Mouse (Mus musculus) heart, adult 8-10 months (tissue): Measurements from ENCODE around the gene Ap2a2. TPM values are rescaled to one million over a fixed set of nuclear protein-coding genes. Genes with fewer than 3 reads are reported as not detected.
A peak's percentile ranks its signal among the peaks of the same experiment; 100 is the strongest.

ENCODE experiments used
- DNase-seq: peaks from one replicate; pipeline ENCODE4 v3.0.0; 2022; ENCODE audit warnings: low spot score
- total RNA-seq, 4 experiments: library from RNA; stranded (reverse); gene quantifications; 2 replicates each; pipeline ENCODE4 v1.2.4; 2022

Gene Ap2a2
- total RNA-seq: 10 to 100 TPM; 55.2 to 65.5 (median 61.3) TPM

GRCm38 (mm10) chr7:141561682-141562391 lies at the start of gene Ap2a2:
Gene Ap2a2 (plus strand): TSS chr7:141562173.
- DNase-seq: peak; percentile 83

- peak; percentile 42 for DNase-seq
These were observed 44.3 kb upstream of the Ap2a2 start for GRCm38 (mm10) chr7:141517638-141518037.

- no peak for DNase-seq
These were observed 43.7 kb upstream of the Ap2a2 start for GRCm38 (mm10) chr7:141518296-141518695.

- DNase-seq: no peak
These were observed 43.0 kb upstream of the Ap2a2 start for GRCm38 (mm10) chr7:141518926-141519325.

- DNase-seq: no peak
These were observed 42.2 kb upstream of the Ap2a2 start for GRCm38 (mm10) chr7:141519795-141520194.

GRCm38 (mm10) chr7:141523007-141523406 lies 39.0 kb upstream of the Ap2a2 start:
- no peak for DNase-seq

- DNase-seq: no peak
These were observed 37.7 kb upstream of the Ap2a2 start for GRCm38 (mm10) chr7:141524271-141524670.

GRCm38 (mm10) chr7:141524760-141525579 lies 37.0 kb upstream of the Ap2a2 start:
- peak; percentile 82 for DNase-seq

GRCm38 (mm10) chr7:141525580-141525925 lies 36.4 kb upstream of the Ap2a2 start:
- DNase-seq: no peak

- DNase-seq: no peak
These were observed 26.4 kb upstream of the Ap2a2 start for GRCm38 (mm10) chr7:141535570-141535969.

- DNase-seq: no peak
These were observed 23.0 kb upstream of the Ap2a2 start for GRCm38 (mm10) chr7:141538852-141539555.

- DNase-seq: peak; percentile 99
These were observed 22.2 kb upstream of the Ap2a2 start, which contains the start of gene Chid1 for GRCm38 (mm10) chr7:141539556-141540311. Gene Chid1 (minus strand): TSS chr7:141539857.

- DNase-seq: peak; percentile 76
These were observed 21.5 kb upstream of the Ap2a2 start for GRCm38 (mm10) chr7:141540312-141541081.

GRCm38 (mm10) chr7:141541681-141542080 lies 20.3 kb upstream of the Ap2a2 start:
- no peak for DNase-seq

- no peak for DNase-seq
These were observed 19.4 kb upstream of the Ap2a2 start for GRCm38 (mm10) chr7:141542588-141542987.

GRCm38 (mm10) chr7:141544654-141545053 lies 17.3 kb upstream of the Ap2a2 start:
- no peak for DNase-seq

GRCm38 (mm10) chr7:141549432-141550061 lies 12.4 kb upstream of the Ap2a2 start:
- no peak for DNase-seq

GRCm38 (mm10) chr7:141550464-141550863 lies 11.5 kb upstream of the Ap2a2 start:
- DNase-seq: peak; percentile 22

GRCm38 (mm10) chr7:141558329-141558776 lies 3.6 kb upstream of the Ap2a2 start:
- DNase-seq: no peak

- DNase-seq: no peak
These were observed 3.0 kb upstream of the Ap2a2 start for GRCm38 (mm10) chr7:141558946-141559345.
